Mouse (Mus musculus) brown adipose tissue, adult 24 weeks (tissue): ENCODE data around the gene Sap18b. TPM values are rescaled to one million over a fixed set of nuclear protein-coding genes. Genes with fewer than 3 reads are reported as not detected.
A peak's percentile ranks its signal among the peaks of the same experiment; 100 is the strongest.
"Not testable (repeated sequence)": the region's sequence is repeated elsewhere in the genome, so short reads cannot be mapped to it uniquely, and the experiment has no call there.

Experiments used
- H3K27ac ChIP-seq: fragments of 200-500 bp; replicated peaks from 2 replicates; pipeline ENCODE4 v1.5.1; 2012; ENCODE audit warnings: low read depth, mild to moderate bottlenecking, low read length
- H3K4me1 ChIP-seq: fragments of 200-500 bp; 2 replicates; pipeline ENCODE4 v1.6.1; 2012; ENCODE audit warnings: low read length, mixed read lengths; ENCODE audit not compliant: control insufficient read depth, insufficient read depth, insufficient read length
- H3K4me3 ChIP-seq: fragments of 200-500 bp; 2 replicates; pipeline ENCODE4 v1.5.1; 2012; ENCODE audit warnings: low read depth, mild to moderate bottlenecking, low read length, moderate library complexity; ENCODE audit not compliant: insufficient read depth
- polyA plus RNA-seq: library from polyadenylated mRNA; stranded (reverse); fragments of >200 nt; gene quantifications from 2 replicates; pipeline ENCODE4 v1.2.4, GENCODE M21; 2012; ENCODE audit not compliant: missing spikeins, insufficient read depth, insufficient read length

Gene Sap18b
- polyA plus RNA-seq, 1 experiment, result 149 TPM

- no peak overlapping the region for H3K4me3 ChIP-seq
- no peaks in the 10 kb centered on the region for H3K4me1 ChIP-seq
- no peak overlapping the region for H3K27ac ChIP-seq
Observed at GRCm38 (mm10) chr8:95841436-95841835, 16.3 kb downstream of the Sap18b start.

GRCm38 (mm10) chr8:95843968-95844367 lies 18.8 kb downstream of the Sap18b start:
- Histone ChIP-seq H3K4me3 (no peak overlapping the region), H3K27ac (no peak overlapping the region), H3K4me1 (no peaks in the 10 kb centered on the region)

DNA sequence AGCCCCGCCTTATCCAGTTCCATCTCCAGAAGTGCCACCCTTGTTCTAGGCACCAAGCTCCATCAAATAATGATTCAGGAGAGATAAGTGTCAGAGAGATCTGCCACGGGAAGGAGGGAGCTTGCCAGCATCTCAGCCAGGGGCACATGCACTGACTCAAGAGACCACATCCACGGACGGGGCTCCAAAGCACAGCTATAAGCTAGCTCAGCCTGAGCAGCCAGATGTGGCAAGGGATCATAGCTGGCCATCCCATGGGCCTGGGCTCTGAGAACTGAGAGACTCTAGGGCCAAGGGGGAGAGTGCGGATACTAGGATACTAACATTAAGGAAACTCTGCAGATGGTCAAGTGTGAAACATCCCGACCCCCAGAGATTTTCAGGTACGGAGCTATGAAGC lies 19.9 kb downstream of the Sap18b start:
- no peak overlapping the region for H3K27ac ChIP-seq
- no peaks in the 10 kb centered on the region for H3K4me1 ChIP-seq
- no peak overlapping the region for H3K4me3 ChIP-seq

DNA sequence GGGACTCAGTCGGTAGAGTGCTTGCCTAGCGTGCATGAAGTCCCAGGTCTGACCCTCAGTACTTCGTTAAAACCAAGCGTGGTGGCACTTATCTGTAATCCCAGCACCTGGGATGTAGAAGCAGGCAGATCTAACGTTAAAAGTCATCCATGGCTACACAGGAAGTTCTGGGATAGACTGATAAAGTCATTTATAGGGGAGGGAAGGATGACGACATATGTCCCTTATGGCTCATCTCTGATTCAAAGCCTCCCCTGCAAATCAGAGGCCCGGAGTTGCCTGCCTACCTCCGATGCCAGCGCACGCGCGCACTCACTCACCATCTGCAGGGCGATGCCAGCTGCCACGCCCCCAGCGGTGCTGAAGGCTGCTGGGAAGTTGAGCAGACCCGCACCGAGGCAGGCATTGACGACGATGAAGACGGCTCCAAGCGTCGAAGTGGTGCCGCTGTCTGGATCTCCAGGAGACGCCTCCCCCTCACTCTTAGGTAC lies 23.0 kb downstream of the Sap18b start:
- Histone ChIP-seq H3K27ac (no peak overlapping the region), H3K4me3 (no peak overlapping the region), H3K4me1 (peaks cover 3% of the 10 kb centered on the region)

DNA sequence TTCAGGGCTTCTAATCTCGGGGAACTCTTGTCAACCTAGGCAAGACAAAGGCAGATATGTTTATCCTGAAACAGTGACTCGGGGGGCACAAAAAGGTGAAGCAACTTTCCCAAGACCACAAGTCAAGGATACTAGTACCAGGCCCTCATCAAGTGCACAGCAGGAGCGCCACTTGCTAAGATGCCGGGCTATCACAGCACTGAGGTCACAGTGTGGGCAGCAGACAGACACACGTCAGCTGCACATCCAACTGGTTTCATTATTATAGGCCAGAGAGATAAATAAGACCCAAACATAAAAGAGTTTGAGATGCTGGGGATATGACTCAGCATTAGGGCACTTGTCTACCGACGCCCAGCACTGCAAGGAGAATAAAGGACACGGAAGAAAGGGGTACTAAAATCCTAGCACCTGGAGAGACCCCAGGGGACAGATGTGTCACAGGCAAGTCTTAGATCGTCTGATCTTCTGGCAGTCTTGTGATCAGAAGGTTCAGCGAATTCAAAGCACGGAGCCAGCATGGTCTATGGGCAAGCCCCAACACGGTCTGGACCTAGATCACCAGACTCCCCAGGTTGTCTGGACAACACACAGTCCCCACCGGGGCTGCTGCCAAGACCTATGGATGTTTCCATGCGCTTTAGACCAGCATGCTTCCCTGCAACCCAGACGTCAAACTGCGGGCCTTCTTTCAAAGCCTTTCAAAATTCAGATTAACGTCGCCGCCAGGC lies 23.8 kb downstream of the Sap18b start:
- peaks cover 6% of the 10 kb centered on the region for H3K4me1 ChIP-seq
- H3K4me3 ChIP-seq, result no peak overlapping the region
- H3K27ac ChIP-seq, result no peak overlapping the region

GRCm38 (mm10) chr8:95850326-95850725 lies 25.2 kb downstream of the Sap18b start:
- Histone ChIP-seq H3K4me3 (no peak overlapping the region), H3K27ac (no peak overlapping the region), H3K4me1 (peaks cover 6% of the 10 kb centered on the region)

DNA sequence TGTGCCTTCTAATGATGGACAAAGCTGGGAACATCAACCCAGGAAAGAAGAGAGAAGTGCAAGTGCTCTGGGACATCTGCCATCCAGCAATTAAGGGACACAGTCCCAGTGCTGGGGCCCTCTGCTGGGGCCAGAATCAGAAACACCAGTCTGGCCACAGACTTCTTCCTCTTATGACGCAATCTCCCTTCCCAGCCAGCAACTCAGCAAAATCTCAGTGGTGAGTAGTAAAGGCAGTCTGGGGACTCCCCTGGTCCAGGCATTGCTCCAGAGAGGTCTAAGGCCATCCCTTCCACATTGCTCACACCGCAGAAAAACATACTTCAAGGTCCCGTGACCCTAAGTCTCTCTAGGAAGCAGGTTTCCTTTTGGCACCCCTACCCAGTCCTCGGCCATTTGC lies 27.1 kb downstream of the Sap18b start:
- Histone ChIP-seq H3K4me3 (peak overlapping the region; percentile 82), H3K27ac (0 out of 2 replicates have a peak overlapping the region, but pooled peaks have one; percentile 3), H3K4me1 (peaks cover 6% of the 10 kb centered on the region)

DNA sequence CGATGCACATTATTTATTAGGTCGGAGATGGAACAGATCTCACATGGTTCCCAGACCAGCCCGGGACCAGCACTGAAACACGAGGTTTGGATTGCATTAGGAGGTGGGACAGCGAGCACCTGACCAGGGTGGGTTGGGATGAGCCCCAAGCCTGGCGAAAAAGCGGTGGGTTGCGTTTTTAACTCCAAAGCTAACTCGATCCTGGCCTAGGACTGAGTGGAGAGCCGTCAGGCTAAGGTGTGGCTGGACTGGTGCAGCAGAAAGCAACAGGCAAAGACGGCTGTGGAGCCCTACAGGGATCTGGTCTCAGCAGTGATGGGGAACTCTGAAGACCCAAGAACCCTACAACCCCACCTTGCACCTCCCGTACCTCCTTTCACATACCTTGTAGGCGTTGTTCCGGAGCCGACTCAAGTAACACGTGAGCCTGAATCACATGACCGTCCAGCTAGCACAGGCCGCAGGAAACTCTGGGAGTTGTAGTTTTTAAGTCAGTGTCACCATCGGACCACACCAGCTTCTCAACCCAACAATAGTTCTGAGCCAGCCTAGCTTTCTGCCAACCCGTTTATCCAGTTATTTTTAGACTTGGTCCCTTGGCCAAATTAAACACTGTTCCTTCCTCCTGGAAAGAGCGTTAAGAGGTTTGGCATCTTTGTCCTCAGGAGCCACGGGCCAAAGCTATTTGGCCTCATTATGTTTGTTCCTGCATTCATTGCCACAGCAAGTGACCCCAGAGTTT lies 28.1 kb downstream of the Sap18b start, which contains the start of gene Slc38a7:
Gene Slc38a7, minus strand, starts transcription at position 438 of the 742 bp plus-strand sequence.
- Histone ChIP-seq H3K4me3 (peak within 1 kb of the TSS; percentile 82), H3K27ac (peak within 1 kb of the TSS; percentile 14), H3K4me1 (peaks cover 6% of the 10 kb centered on the region)

DNA sequence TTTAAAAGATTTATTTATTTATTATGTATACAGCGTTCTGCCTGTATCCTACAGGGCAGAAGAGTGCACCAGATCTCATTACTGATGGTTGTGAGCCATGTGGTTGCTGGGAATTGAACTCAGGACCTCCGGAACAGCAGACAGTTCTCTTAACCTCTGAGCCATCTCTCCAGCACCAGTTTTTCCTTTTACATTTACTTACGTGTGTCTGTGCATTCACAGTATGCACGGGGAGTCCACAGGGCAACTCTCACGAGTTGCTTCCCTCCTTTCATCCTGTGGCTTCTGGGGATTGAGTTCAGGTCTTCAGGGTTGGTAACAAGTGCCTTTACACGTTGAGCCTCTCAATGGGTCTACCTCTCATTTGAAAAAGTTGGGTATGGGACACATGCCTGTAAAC lies 29.0 kb downstream of the Sap18b start:
- Histone ChIP-seq H3K27ac (no peak overlapping the region), H3K4me3 (no peak overlapping the region), H3K4me1 (peaks cover 6% of the 10 kb centered on the region)

DNA sequence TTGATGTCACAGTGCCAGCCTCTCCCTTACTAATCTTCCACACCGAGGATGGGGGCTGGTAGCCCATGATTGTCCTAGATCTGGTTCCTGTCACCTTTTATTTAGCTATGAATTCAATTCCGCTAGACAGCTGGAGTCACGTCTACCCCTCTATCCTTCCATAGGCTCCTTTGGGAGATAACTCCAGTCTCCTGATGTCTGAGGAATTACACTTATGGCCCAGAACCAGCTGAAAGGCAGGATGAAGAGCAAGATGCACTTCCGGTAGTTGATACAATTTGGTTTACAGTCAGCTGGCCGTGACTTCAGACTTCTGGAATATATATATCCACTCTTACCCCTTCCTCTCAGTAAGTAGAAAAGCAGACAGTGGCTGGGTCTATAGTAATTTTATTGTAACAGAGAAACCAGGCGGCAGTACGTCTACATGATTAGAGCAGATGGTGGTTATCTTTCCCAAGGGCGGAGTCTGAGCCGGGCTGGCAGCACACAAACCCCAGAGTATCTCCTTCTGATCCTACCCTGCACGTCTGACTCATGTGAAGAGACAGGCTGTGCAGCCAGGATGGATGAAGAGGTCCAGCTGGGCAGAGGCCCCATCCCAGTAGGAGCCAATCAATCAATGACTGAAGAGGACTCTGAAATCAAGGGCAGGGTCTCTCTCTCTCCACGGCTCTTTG lies 38.8 kb downstream of the Sap18b start:
- H3K27ac ChIP-seq, H3K4me1 ChIP-seq, H3K4me3 ChIP-seq: not testable (repeated sequence)

- not testable (repeated sequence) for H3K4me3 ChIP-seq, H3K27ac ChIP-seq
Observed at GRCm38 (mm10) chr8:95864851-95865250, 39.7 kb downstream of the Sap18b start.

GRCm38 (mm10) chr8:95871690-95872089 lies 46.5 kb downstream of the Sap18b start:
- Histone ChIP-seq H3K4me3 (no peak overlapping the region), H3K27ac (no peak overlapping the region)

More at GRCm38 (mm10) chr8:95864851-95865250, 39.7 kb downstream of the Sap18b start:
- not testable (repeated sequence) for H3K4me1 ChIP-seq

DNA sequence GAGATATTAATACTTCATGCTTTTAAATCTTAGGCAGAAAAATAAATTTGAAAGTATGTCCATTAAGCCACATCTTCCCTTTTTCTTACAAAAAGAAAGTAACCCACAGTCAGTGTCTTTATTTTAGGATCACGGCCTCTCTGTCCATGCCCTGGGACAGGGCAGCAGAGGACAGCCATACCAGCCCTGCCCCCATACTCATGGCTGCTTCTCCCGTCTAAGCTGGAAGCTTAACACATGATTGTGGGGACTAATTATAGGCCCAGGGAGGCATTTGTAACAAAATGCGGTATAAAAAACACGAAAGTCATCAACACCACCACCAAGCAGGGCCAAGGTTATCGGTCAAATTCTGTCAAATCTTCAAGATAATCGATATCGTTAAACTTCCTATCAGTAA lies 50.1 kb downstream of the Sap18b start:
- no peak overlapping the region for H3K27ac ChIP-seq

More at GRCm38 (mm10) chr8:95871690-95872089, 46.5 kb downstream of the Sap18b start:
- H3K4me1 ChIP-seq, result no peaks in the 10 kb centered on the region

More for the DNA sequence above, 50.1 kb downstream of the Sap18b start:
- no peaks in the 10 kb centered on the region for H3K4me1 ChIP-seq
- H3K4me3 ChIP-seq, result no peak overlapping the region
